Mouse (Mus musculus) embryonic stem cell, embryonic (primary cell): ENCODE data around the gene Erich4.

Experiments
- CTCF ChIA-PET, 4 experiments: fragments of 300-600 bp in 2 of 4; fragments of 350-600 bp in 2 of 4; sonication (Branson Sonifier 250); formaldehyde crosslinking; loops; one replicate each; lab custom pipeline; 2022; ENCODE audit warnings: inconsistent platforms in 2 of 4; lab: Charles Lee
- POLR2A ChIA-PET, 4 experiments: fragments of 300-600 bp in 2 of 4; fragments of 350-600 bp in 2 of 4; sonication (Branson Sonifier 250); formaldehyde crosslinking; loops; one replicate each; lab custom pipeline; 2022; ENCODE audit warnings: antibody characterized with exemption in 4 of 4, inconsistent platforms in 1 of 4; lab: Charles Lee

Gene Erich4

GRCm38 (mm10) chr7:25568721-25569120 lies 47.0 kb downstream of the Erich4 start:
- ChIA-PET CTCF (no interaction called here), POLR2A (no interaction called here)
